Mouse (Mus musculus) testis, adult 2 months (tissue): ENCODE results near the gene Ccdc8.

Experiments
- CTCF ChIP-seq: fragments of 200-500 bp; IDR thresholded peaks from 2 replicates; pipeline ENCODE4 v1.5.1; 2012; ENCODE audit warnings: low read depth, mild to moderate bottlenecking, inconsistent platforms, low read length, moderate library complexity; ENCODE audit not compliant: control insufficient read depth, insufficient read depth, insufficient replicate concordance
- POLR2A ChIP-seq: fragments of 200-500 bp; IDR thresholded peaks from 2 replicates; pipeline ENCODE4 v1.6.1; 2012; ENCODE audit warnings: low read depth, mild to moderate bottlenecking, inconsistent platforms, low read length, moderate library complexity; ENCODE audit not compliant: control insufficient read depth

GRCm38 (mm10) chr7:16992451-16992807 is at the start of gene Ccdc8:
- TF ChIP-seq POLR2A (no peak), CTCF (no peak)
